Mouse (Mus musculus) limb, embryonic 12.5 days (tissue): ENCODE results near the gene Hecw2. TPM values are rescaled to one million over a fixed set of nuclear protein-coding genes. Genes with fewer than 3 reads are reported as not detected.
A peak's percentile ranks its signal among the peaks of the same experiment; 100 is the strongest.

ENCODE experiments used
- ATAC-seq: fragments of 200-750 bp; cut with Nextera tagmentation; 2 replicates; pipeline ENCODE4 v1.8.0; 2017; ENCODE audit warnings: low read depth, moderate TSS enrichment; ENCODE audit not compliant: insufficient number of reproducible peaks, insufficient read depth, low FRiP score, low TSS enrichment
- H3K27ac ChIP-seq: fragments of 300-500 bp; sonication (generic); 2 replicates; pipeline ENCODE4 v1.5.1; 2016; ENCODE audit warnings: mild to moderate bottlenecking, moderate library complexity
- H3K27me3 ChIP-seq: fragments of 300-500 bp; sonication (generic); 2 replicates; pipeline ENCODE4 v1.6.1; 2016; ENCODE audit warnings: mild to moderate bottlenecking, moderate library complexity
- H3K36me3 ChIP-seq: fragments of 300-500 bp; sonication (generic); 2 replicates; pipeline ENCODE4 v1.6.1; 2016; ENCODE audit warnings: mild to moderate bottlenecking, moderate library complexity
- H3K4me1 ChIP-seq: fragments of 300-500 bp; sonication (generic); replicated peaks from 2 replicates; pipeline ENCODE4 v1.6.1; 2016
- H3K4me2 ChIP-seq: fragments of 300-500 bp; sonication (generic); 2 replicates; pipeline ENCODE4 v1.6.1; 2016; ENCODE audit warnings: mild to moderate bottlenecking, moderate library complexity
- H3K4me3 ChIP-seq: fragments of 300-500 bp; sonication (generic); replicated peaks from 2 replicates; pipeline ENCODE4 v1.5.1; 2016; ENCODE audit warnings: mild to moderate bottlenecking
- H3K9ac ChIP-seq: fragments of 300-500 bp; sonication (generic); replicated peaks from 2 replicates; pipeline ENCODE4 v1.6.1; 2016; ENCODE audit warnings: mild to moderate bottlenecking, moderate library complexity
- H3K9me3 ChIP-seq: fragments of 300-500 bp; sonication (generic); 2 replicates; pipeline ENCODE4 v1.6.1; 2016; ENCODE audit warnings: mild to moderate bottlenecking, moderate library complexity
- WGBS: fragments of 180-500 bp; shearing (Covaris S2); methylation state at CpG from one replicate; pipeline ENCODE4 v1.1.7; 2016; 5-methylcytosine and 5-hydroxymethylcytosine counted together
- polyA plus RNA-seq: library from polyadenylated mRNA; unstranded; fragments of >200 nt; fragmentation: Nextera tagmentation; extraction: Ambion mirVana; gene quantifications from 2 replicates; pipeline ENCODE4 v1.2.1, GENCODE M21; 2016

The Hecw2 gene
- polyA plus RNA-seq, 1 experiment from 2014 or later, result 3.3 TPM

DNA sequence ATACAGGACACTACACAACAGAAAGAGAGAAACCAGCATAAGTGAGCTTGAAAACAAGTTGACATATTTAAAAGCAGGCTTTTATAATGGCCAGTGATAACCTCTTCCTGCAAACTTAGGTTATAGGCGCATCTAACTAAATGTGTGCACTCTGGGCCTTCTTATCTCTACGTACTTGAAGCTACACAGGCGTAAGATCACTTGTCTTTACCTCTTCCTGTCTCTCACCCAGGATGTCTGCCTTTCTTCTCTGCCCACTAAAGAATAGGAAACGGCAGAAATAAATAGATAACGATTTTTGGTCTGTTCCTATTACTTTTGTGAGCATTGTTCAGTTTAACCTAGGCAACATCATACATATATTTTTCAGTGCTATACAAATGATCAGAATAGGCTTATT, 397.9 kb downstream of the Hecw2 start:
- H3K27me3 ChIP-seq, result no peaks in the 10 kb centered on the region
- WGBS, result 84% methylated on average over 5 of the region's 5 CpGs
- H3K4me2 ChIP-seq, result no peak overlapping the region
- no peaks in the 10 kb centered on the region for H3K4me1 ChIP-seq
- H3K27ac ChIP-seq, result no peak overlapping the region
- H3K36me3 ChIP-seq, result no peaks in the 10 kb centered on the region
- H3K9ac ChIP-seq, result no peak overlapping the region
- no peak for ATAC-seq
- no peak overlapping the region for H3K4me3 ChIP-seq
- no peaks in the 10 kb centered on the region for H3K9me3 ChIP-seq

DNA sequence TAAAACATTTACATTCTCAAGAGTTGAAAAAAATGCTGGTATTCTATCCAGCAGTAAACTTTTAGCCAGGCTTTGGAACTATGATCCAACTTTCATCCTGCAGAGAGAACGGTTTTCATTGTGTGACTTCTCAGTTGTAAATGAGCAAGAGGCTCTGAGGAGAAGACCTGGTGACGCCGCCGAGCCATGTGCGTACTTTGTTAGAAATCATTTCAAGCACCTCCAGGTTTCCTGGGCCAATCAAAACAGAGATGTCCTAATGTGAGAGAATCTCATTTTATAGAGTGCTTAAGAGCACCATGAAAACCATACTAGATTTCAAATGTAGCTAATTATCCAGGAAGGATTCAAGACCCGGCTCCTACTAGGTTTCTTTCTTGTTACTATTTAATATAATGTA, 398.7 kb downstream of the Hecw2 start:
- Histone ChIP-seq H3K4me2 (no peak overlapping the region), H3K4me1 (no peaks in the 10 kb centered on the region), H3K9ac (no peak overlapping the region), H3K4me3 (no peak overlapping the region), H3K36me3 (no peaks in the 10 kb centered on the region), H3K9me3 (no peaks in the 10 kb centered on the region), H3K27me3 (no peaks in the 10 kb centered on the region), H3K27ac (no peak overlapping the region)
- WGBS, result 80% methylated on average over 6 of the region's 6 CpGs
- no peak for ATAC-seq

DNA sequence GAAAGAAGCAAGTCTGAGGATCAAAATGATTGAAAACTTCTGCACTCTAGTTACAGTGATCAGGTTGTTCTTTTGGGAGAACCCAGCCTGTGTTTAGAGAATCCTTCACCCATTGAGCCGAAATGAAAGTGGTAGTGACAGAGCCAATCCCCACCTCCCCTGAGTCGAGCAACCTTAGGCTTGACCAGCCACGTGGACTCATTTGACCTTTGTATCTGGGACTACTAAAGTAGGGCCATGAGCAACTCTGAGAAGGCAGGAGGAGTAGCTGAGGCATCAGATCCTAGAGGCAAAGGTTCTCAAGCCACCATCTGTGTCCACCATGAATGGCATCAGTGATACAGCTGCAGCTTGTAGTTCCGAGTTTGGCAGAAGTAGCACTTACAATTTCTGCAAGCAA, 399.4 kb downstream of the Hecw2 start:
- 81% methylated on average over 4 of the region's 4 CpGs for WGBS
- Histone ChIP-seq H3K27ac (no peak overlapping the region), H3K4me3 (no peak overlapping the region), H3K4me1 (no peaks in the 10 kb centered on the region), H3K4me2 (no peak overlapping the region), H3K9ac (no peak overlapping the region), H3K27me3 (no peaks in the 10 kb centered on the region), H3K36me3 (no peaks in the 10 kb centered on the region), H3K9me3 (no peaks in the 10 kb centered on the region)
- no peak for ATAC-seq

DNA sequence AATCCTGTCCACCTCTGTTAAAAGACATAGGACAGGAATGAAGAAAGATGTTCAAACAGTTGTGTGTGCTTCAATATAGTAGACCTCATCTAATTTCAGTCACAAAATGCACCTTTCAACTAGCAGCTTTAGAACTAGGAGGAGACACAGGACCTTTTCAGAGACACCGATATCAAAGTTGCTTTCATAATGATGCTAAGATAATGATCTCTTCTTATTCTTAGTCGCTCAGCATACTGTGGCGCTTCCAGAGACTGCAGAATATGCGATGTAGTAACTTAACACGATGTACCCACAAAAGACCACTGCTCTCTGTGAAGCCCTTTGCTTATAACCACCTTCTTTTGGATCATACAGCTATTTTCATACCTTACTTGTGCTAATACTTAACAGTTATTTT, 399.9 kb downstream of the Hecw2 start:
- Histone ChIP-seq H3K4me3 (no peak overlapping the region), H3K9me3 (no peaks in the 10 kb centered on the region), H3K9ac (no peak overlapping the region), H3K4me1 (no peaks in the 10 kb centered on the region), H3K4me2 (no peak overlapping the region), H3K36me3 (no peaks in the 10 kb centered on the region), H3K27ac (no peak overlapping the region), H3K27me3 (no peaks in the 10 kb centered on the region)
- no peak for ATAC-seq
- WGBS, result 93% methylated on average over 5 of the region's 5 CpGs

DNA sequence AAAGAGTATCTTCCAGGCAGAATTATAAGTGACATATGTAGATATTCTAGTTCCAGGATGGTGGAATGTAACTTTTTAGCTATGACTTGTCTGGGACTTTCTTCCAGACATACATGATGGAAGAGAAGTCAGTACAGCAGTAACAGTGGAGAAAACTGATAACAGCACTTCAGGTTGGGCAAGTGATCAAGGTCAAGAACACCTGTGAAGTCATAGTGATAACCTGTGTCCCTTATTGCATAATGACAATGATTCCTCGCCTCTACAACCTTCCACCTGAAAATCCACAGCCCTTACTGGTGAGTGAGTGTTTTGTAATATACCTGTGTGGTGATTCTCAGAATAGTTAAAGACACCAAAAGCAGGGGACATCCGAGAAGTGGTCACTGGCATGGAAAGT, 400.7 kb downstream of the Hecw2 start:
- H3K27ac ChIP-seq, result no peak overlapping the region
- WGBS, result 82% methylated on average over 2 of the region's 2 CpGs
- no peak overlapping the region for H3K4me2 ChIP-seq
- H3K4me1 ChIP-seq, result no peaks in the 10 kb centered on the region
- ATAC-seq, result no peak
- no peak overlapping the region for H3K4me3 ChIP-seq
- no peak overlapping the region for H3K9ac ChIP-seq
- no peaks in the 10 kb centered on the region for H3K9me3 ChIP-seq
- H3K36me3 ChIP-seq, result no peaks in the 10 kb centered on the region
- H3K27me3 ChIP-seq, result no peaks in the 10 kb centered on the region

DNA sequence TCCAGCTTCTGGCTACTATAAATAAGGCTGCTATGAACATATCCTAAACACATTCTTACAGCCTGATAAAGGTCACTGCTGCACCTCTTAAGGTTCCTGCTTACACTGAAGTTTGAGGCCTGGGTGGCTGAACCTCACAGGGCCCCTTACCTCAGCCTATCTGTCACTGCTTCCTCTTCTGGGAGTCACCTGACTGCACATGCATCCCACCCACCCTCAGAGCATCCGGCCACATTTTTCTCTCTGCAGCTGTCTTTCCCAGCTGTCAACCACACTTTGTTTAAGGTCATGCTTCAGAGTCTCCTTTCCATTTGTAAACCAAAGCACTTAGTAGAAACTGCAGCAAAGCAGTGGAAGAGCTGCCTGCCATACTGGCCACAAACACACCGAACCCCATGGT, 403.6 kb downstream of the Hecw2 start:
- WGBS, result 92% methylated on average over 2 of the region's 2 CpGs
- Histone ChIP-seq H3K4me3 (no peak overlapping the region), H3K9ac (no peak overlapping the region)

DNA sequence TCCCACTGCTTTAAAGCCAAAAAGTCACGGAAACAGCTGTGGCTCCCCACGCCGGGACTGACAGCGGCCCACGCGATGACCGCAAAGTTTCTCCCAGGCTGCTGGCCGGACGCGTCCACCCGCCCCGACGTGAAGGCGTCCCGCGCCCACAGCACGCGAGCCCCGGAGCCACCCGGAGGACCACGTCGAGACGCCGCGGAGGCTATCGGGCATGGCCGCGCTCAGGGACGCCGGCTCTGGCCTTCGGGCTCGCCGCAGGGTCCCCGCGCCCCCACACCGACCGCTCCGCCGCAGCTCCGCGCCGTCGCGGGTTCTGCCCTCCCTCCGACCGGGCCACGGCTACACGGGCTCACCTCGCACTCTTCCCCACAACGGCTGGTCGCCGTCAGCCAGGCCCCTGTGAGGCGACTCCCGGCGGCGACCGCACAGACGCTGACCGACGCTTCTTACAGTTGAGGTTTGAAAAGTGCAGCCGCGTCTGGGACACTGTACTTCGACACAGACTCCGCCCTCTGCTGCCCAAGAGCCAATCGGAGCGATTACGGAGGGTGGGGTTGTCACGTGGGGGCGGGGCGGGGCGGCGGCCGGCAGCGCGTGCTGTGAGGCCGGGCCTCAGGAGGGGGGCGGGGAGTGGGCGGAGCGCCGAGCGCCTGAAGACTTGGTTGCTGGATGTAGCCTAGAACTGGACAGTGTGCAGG, 410.1 kb downstream of the Hecw2 start, which contains the start of gene Stk17b:
Gene Stk17b (minus strand): TSS at position 504 of the 698 bp plus-strand sequence.
- H3K27me3 ChIP-seq, result no peaks in the 10 kb centered on the region
- peak; percentile 99 for ATAC-seq
- peak within 1 kb of the TSS; percentile 86 for H3K27ac ChIP-seq
- H3K36me3 ChIP-seq, result no peaks in the 10 kb centered on the region
- H3K9me3 ChIP-seq, result no peaks in the 10 kb centered on the region
- peak within 1 kb of the TSS; percentile 85 for H3K4me3 ChIP-seq
- H3K9ac ChIP-seq, result peak within 1 kb of the TSS; percentile 78
- H3K4me2 ChIP-seq, result peak within 1 kb of the TSS; percentile 70
- H3K4me1 ChIP-seq, result no peaks in the 10 kb centered on the region
- WGBS, result under 1% methylated on average over 81 of the region's 81 CpGs

More for the DNA sequence above, 403.6 kb downstream of the Hecw2 start:
- Histone ChIP-seq H3K36me3 (no peaks in the 10 kb centered on the region), H3K4me2 (no peak overlapping the region), H3K9me3 (no peaks in the 10 kb centered on the region), H3K27ac (no peak overlapping the region), H3K4me1 (no peaks in the 10 kb centered on the region), H3K27me3 (no peaks in the 10 kb centered on the region)
- ATAC-seq, result no peak

DNA sequence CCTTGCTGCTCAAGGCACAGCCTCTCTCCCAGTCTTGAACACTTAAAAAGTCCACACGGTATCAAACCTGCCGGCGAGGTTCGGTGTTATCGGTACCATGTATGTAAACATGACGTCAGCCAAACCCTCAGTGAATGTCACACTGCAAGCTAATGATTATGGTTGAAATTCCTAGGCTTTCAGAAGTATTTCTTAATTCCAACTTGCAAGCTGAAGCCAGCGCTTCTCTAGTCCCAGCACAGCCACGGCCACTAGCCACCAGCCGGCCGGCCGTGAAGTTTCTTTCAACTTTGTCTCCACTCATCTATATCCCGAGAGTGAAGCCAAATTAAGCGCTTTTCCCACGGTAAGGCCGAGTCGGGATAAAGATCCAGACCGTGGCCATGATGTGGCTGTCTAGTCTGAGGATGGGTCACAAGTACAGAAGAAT, 410.7 kb downstream of the Hecw2 start:
- Histone ChIP-seq H3K27me3 (no peaks in the 10 kb centered on the region), H3K27ac (peak overlapping the region; percentile 86), H3K4me1 (no peaks in the 10 kb centered on the region), H3K4me3 (peak overlapping the region; percentile 85), H3K9ac (peak overlapping the region; percentile 78), H3K36me3 (no peaks in the 10 kb centered on the region), H3K4me2 (peak overlapping the region; percentile 70), H3K9me3 (no peaks in the 10 kb centered on the region)
- under 1% methylated on average over 17 of the region's 17 CpGs for WGBS
- peak; percentile 11; the same call in 1 of the 2 replicates for ATAC-seq

DNA sequence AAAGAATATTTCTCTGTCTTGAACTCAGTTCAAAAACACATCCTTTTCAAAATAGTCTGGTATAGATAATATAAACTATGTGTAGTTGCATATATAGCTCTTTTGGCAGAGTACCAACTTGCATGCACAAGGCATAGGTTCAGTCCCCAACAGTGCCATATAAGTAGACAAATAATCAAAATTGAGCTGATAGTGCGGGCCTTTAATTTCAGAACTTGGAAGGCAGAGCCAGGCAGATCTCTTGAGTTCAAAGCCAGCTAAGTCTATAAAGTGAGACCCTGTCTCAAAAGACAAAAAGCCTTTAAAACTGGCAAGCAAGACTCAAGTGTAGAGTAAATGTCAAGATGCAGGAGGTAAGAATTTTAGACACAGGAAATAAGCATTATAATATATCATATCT, 412.0 kb downstream of the Hecw2 start:
- H3K9me3 ChIP-seq, result no peaks in the 10 kb centered on the region
- H3K9ac ChIP-seq, result no peak overlapping the region
- H3K27ac ChIP-seq, result no peak overlapping the region
- H3K4me3 ChIP-seq, result no peak overlapping the region
- H3K27me3 ChIP-seq, result no peaks in the 10 kb centered on the region
- no peak for ATAC-seq
- no peak overlapping the region for H3K4me2 ChIP-seq
- no peaks in the 10 kb centered on the region for H3K4me1 ChIP-seq
- no peaks in the 10 kb centered on the region for H3K36me3 ChIP-seq
- 97% methylated on average over 1 of the region's 1 CpGs for WGBS

DNA sequence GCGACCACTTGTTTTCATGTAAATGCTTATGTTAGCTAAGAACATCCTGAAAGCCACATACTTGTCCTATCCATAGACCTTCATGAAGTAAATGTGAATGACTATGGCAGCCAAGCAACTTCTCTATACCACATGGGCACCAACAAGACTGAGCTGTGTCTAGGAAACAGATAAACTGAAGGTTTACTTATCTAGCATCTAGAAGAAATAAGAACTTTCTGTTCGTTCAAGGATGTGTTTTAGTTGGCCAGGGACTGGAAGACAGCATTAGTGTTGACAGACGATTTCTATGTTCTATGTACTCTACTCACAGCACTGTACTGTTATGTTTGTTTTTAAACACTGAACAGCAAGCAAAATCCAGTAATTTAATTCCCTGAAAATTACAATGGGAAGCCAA, 412.9 kb downstream of the Hecw2 start:
- WGBS, result 90% methylated on average over 3 of the region's 3 CpGs
- no peak overlapping the region for H3K27ac ChIP-seq
- no peak overlapping the region for H3K4me3 ChIP-seq
- no peaks in the 10 kb centered on the region for H3K27me3 ChIP-seq
- H3K9me3 ChIP-seq, result no peaks in the 10 kb centered on the region
- ATAC-seq, result no peak
- no peaks in the 10 kb centered on the region for H3K36me3 ChIP-seq
- no peak overlapping the region for H3K4me2 ChIP-seq
- no peaks in the 10 kb centered on the region for H3K4me1 ChIP-seq
- no peak overlapping the region for H3K9ac ChIP-seq

DNA sequence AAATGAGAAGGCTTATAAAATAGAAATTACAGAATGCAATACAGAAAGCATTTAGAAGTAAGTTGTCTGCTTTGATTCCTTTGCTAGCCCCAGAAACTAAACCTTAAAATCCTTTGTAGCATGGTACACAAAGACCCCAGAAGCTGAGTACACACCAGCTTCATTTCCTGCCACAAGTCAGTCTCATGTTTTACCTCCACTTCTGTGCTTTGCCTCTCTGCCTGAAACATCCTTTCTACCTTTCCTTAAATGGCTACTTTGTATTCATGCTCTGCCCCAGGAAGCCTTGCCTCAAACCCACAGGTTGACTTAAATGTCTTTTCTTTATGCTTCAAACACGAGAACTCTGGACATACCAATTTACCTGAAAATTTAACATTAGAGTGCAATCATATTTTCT, 413.7 kb downstream of the Hecw2 start:
- no peak overlapping the region for H3K4me3 ChIP-seq
- H3K4me1 ChIP-seq, result no peaks in the 10 kb centered on the region
- H3K27ac ChIP-seq, result no peak overlapping the region
- no peak for ATAC-seq
- H3K27me3 ChIP-seq, result no peaks in the 10 kb centered on the region
- H3K36me3 ChIP-seq, result no peaks in the 10 kb centered on the region
- 84% methylated on average over 1 of the region's 1 CpGs for WGBS
- H3K9ac ChIP-seq, result no peak overlapping the region
- no peaks in the 10 kb centered on the region for H3K9me3 ChIP-seq
- no peak overlapping the region for H3K4me2 ChIP-seq
